In the genomic region with DNA sequence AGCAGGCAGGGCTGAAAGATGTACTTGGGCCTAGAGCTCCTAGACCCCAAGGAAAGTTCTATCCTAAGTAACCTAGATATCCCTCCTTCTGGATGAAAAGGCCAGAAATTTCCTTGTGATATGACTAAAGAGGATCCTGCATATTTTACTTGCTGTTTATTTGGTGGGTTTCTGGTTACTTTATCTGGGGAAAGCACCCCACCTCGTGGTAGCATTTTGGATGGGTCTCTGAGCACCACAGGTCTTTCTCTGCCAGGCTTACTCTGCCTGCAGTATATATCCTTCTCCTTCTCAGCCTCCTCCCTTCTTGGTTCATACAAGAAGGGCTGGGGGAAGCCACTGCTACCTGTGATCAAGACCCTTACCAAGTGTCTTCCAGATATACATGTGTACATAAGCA, we compare ENCODE assay signal across 30 mouse cellular contexts. TPM values are rescaled to one million over a fixed set of nuclear protein-coding genes. Genes with fewer than 3 reads are reported as not detected.
DNase-seq lines count a peak whose midpoint lies in the region; ATAC-seq and TF ChIP-seq lines count a peak whose summit lies in the region.
"Had no signal": no experiment of that assay in that cellular context is flagged by ENCODE, and none has a peak within 500 bp of the region (broad histone marks: within the 10 kb centered on the region; RNA-seq: fewer than 3 reads in every experiment).

No protein-coding gene starts in this region.

- no peak overlapping the region for H3K27ac ChIP-seq in midbrain, postnatal 0 days (ENCODE audit: low read depth, low read length)
- H3K27ac ChIP-seq in midbrain, embryonic 15.5 days: no peak overlapping the region
- no peak overlapping the region for H3K27ac ChIP-seq in CH12.LX (ENCODE audit: insufficient read depth, low read depth)

- peak; percentile 60 for TF ChIP-seq CTCF in midbrain, postnatal 0 days (IDR thresholded peaks at IDR 0.05)
- peak in 1 of 2 experiments; percentile 50; a peak in 2 of 4 replicates for TF ChIP-seq CTCF in CH12.LX (conservative IDR thresholded peaks at IDR 0.05 in 1 of 2, IDR thresholded peaks at IDR 0.05 in 1 of 2; ENCODE audit: low read depth in 2 of 2, low read length in 2 of 2)
- TF ChIP-seq CTCF in brain, embryonic 14.5 days (IDR thresholded peaks at IDR 0.05; ENCODE audit: borderline replicate concordance, extremely low read depth, insufficient read depth, insufficient read length): no peak

- H3K4me2 ChIP-seq in midbrain, postnatal 0 days (ENCODE audit: low read depth, low read length, poor library complexity, severe bottlenecking): no peak overlapping the region
- H3K4me2 ChIP-seq in midbrain, embryonic 15.5 days: no peak overlapping the region
- no peak overlapping the region for H3K4me2 ChIP-seq in CH12.LX (ENCODE audit: insufficient read depth, low read depth, poor library complexity, severe bottlenecking)
- H3K4me2 ChIP-seq: heart, embryonic 11.5 days had no signal

- peaks cover 6% of the 10 kb centered on the region; the same call in 1 of the 2 replicates for H3K9me3 ChIP-seq in midbrain, postnatal 0 days (ENCODE audit: low read length)
- H3K9me3 ChIP-seq in midbrain, embryonic 15.5 days: no peaks in the 10 kb centered on the region
- no peaks in the 10 kb centered on the region for H3K9me3 ChIP-seq in CH12.LX (replicated peaks; ENCODE audit: low read length)

- no peak for TF ChIP-seq EP300 in CH12.LX (IDR thresholded peaks at IDR 0.05; ENCODE audit: low read length)

- H3K79me2 ChIP-seq in CH12.LX (replicated peaks; ENCODE audit: control insufficient read depth, extremely low read depth, insufficient read depth, poor library complexity, severe bottlenecking): no peaks in the 10 kb centered on the region

- ATAC-seq in midbrain, postnatal 0 days (ENCODE audit: low FRiP score): 0 out of 2 replicates have a peak, but pooled peaks have one; percentile 34
- ATAC-seq in midbrain, embryonic 15.5 days (replicated peaks): no peak
- ATAC-seq in erythroid progenitor cell, adult 5-6 weeks (replicated peaks; ENCODE audit: low FRiP score, poor library complexity, severe bottlenecking): no peak

- no peaks in the 10 kb centered on the region for H3K4me1 ChIP-seq in midbrain, postnatal 0 days (ENCODE audit: insufficient read depth, low read length)
- no peaks in the 10 kb centered on the region for H3K4me1 ChIP-seq in midbrain, embryonic 15.5 days
- no peaks in the 10 kb centered on the region for H3K4me1 ChIP-seq in CH12.LX (ENCODE audit: control insufficient read depth in 1 of 2, insufficient read depth in 2 of 2)

- H3K9ac ChIP-seq in midbrain, postnatal 0 days (replicated peaks; ENCODE audit: low read length, poor library complexity, severe bottlenecking): no peak overlapping the region
- no peak overlapping the region for H3K9ac ChIP-seq in midbrain, embryonic 15.5 days
- no peak overlapping the region for H3K9ac ChIP-seq in CH12.LX (ENCODE audit: insufficient read depth, low read depth)

- dilution Hi-C loops in CH12.LX (cut with MboI; ENCODE audit: extremely low pct_ligation_motif_present, extremely low pct_unique_long_range_greater_than_20kb, low sequenced_read_pairs): no loop called here

- peak; percentile 51 for TF ChIP-seq RAD21 in CH12.LX (IDR thresholded peaks at IDR 0.05; ENCODE audit: low read depth, low read length)

- no peaks in the 10 kb centered on the region for H3K36me3 ChIP-seq in midbrain, postnatal 0 days (ENCODE audit: insufficient read depth, low read length)
- no peaks in the 10 kb centered on the region for H3K36me3 ChIP-seq in midbrain, embryonic 15.5 days (replicated peaks)
- H3K36me3 ChIP-seq in CH12.LX (replicated peaks in 1 of 2; ENCODE audit: control insufficient read depth in 1 of 2, insufficient read depth in 1 of 2, low read length in 1 of 2): no peaks in the 10 kb centered on the region

- DNase-seq in layer of hippocampus, adult 11-12 months (ENCODE audit: low spot score): peak; percentile 4
- DNase-seq in layer of hippocampus, adult 9-11 months: no peak
- DNase-seq in midbrain, postnatal 0 days (ENCODE audit: low spot score): peak; percentile 28
- peak; percentile 4 for DNase-seq in CH12.LX (ENCODE audit: extremely low read depth)
- DNase-seq in brain, embryonic 14.5 days (ENCODE audit: low read depth): peak; percentile 17
- no peak for DNase-seq in embryo, embryonic 10 days (ENCODE audit: low spot score)
- DNase-seq: adrenal gland, adult 2 months; cerebellum, postnatal 10 days; embryo, embryonic 11 days; heart, postnatal 10 days; kidney, adult 8-10 months; kidney, postnatal 36 days; left cerebral cortex, postnatal 4 days; liver; lung, adult 2 months; lung, postnatal 36 days had no signal

- 45% methylated on average over 1 of the region's 1 CpGs for whole genome bisulfite sequencing in midbrain, postnatal 0 days
- 40% methylated on average over 1 of the region's 1 CpGs for WGBS in midbrain, embryonic 15.5 days

- H3K4me3 ChIP-seq in midbrain, postnatal 0 days (ENCODE audit: low read depth, low read length): no peak overlapping the region
- no peak overlapping the region for H3K4me3 ChIP-seq in midbrain, embryonic 15.5 days
- no peak overlapping the region for H3K4me3 ChIP-seq in CH12.LX (replicated peaks in 1 of 3; ENCODE audit: low read depth in 2 of 3, low read length in 2 of 3, poor library complexity in 1 of 3)

- H3K27me3 ChIP-seq in midbrain, postnatal 0 days (ENCODE audit: insufficient read depth, low read length): no peaks in the 10 kb centered on the region
- H3K27me3 ChIP-seq in midbrain, embryonic 15.5 days (replicated peaks): no peaks in the 10 kb centered on the region
- H3K27me3 ChIP-seq in CH12.LX (replicated peaks): no peaks in the 10 kb centered on the region

- no peak for TF ChIP-seq POLR2A in CH12.LX (IDR thresholded peaks at IDR 0.05; ENCODE audit: low read depth, low read length)
- TF ChIP-seq POLR2A in brain, embryonic 14.5 days (IDR thresholded peaks at IDR 0.05; ENCODE audit: borderline replicate concordance, extremely low read depth, insufficient read depth, insufficient read length, poor library complexity, severe bottlenecking): no peak

- in situ Hi-C loops in CH12.LX (cut with MboI; ENCODE audit: low pct_ligation_motif_present, low pct_unique_long_range_greater_than_20kb, low sequenced_read_pairs): loop anchor here (25.0 kb wide), 2 partner anchors 100 to 175 kb away; a partner anchor contains a TSS

TF ChIP-seq in CH12.LX, 34 proteins besides CTCF, POLR2A, EP300 and RAD21:
- TF ChIP-seq CHD1 (IDR thresholded peaks at IDR 0.05; ENCODE audit: low read depth, low read length): no peak
- peak; percentile 37; the same call in 1 of the 2 replicates for TF ChIP-seq SMC3 (IDR thresholded peaks at IDR 0.05; ENCODE audit: low read depth, low read length)
TF ChIP-seq in CH12.LX: peak in this region for 1.

RNA-seq across cellular contexts. Expression of a gene that starts 1.9 kb away (rescaled TPM):
- total RNA-seq in midbrain, postnatal 0 days (2014; rRNA removed): 5.3 and 5.5 TPM in 2 replicates
- 1.5 and 2.1 TPM in 2 replicates for polyA plus RNA-seq in midbrain, postnatal 0 days (2015; fragmentation: Nextera tagmentation; extraction: Ambion mirVana)
- polyA plus RNA-seq in midbrain, embryonic 15.5 days (2015; fragmentation: Nextera tagmentation; extraction: Ambion mirVana): 1.3 and 1.6 TPM in 2 replicates
- 0.04 TPM in 2 replicates for total RNA-seq in CH12.LX (2012; rRNA removed)
- not detected in 2 replicates for total RNA-seq in CH12.LX (2014; rRNA removed)
- not detected in 2 replicates for polyA plus RNA-seq in CH12.LX (2012; ENCODE audit: insufficient read length, low read depth)
- polyA plus RNA-seq in brain, embryonic 14.5 days (2012; rRNA removed): 1.2 and 1.3 TPM in 2 replicates
- not detected in 2 replicates for total RNA-seq in erythroid progenitor cell, adult 5-6 weeks (2015; ENCODE audit: low replicate concordance)
- not detected in 2 replicates for total RNA-seq in erythroid progenitor cell, adult 5-6 weeks (2017; ENCODE audit: low replicate concordance)
- total RNA-seq: granulocyte monocyte progenitor cell, adult 5-6 weeks; heart, postnatal 10 days; monocyte, adult 5-6 weeks had no signal
- polyA plus RNA-seq: neural tube, embryonic 11.5 days had no signal

RNA-seq across cellular contexts. Expression of a gene that starts 14.2 kb away (rescaled TPM):
- not detected in 2 replicates for total RNA-seq in midbrain, postnatal 0 days (2014; rRNA removed)
- 0.07 and 0.09 TPM in 2 replicates for polyA plus RNA-seq in midbrain, postnatal 0 days (2015; fragmentation: Nextera tagmentation; extraction: Ambion mirVana)
- not detected in 2 replicates for polyA plus RNA-seq in midbrain, embryonic 15.5 days (2015; fragmentation: Nextera tagmentation; extraction: Ambion mirVana)
- not detected in 2 replicates for total RNA-seq in CH12.LX (2012; rRNA removed)
- not detected in 2 replicates for total RNA-seq in CH12.LX (2014; rRNA removed)
- polyA plus RNA-seq in CH12.LX (2012; ENCODE audit: insufficient read length, low read depth): not detected in 2 replicates
- 0.13 and 0.27 TPM in 2 replicates for polyA plus RNA-seq in brain, embryonic 14.5 days (2012; rRNA removed)
- not detected in 2 replicates for total RNA-seq in erythroid progenitor cell, adult 5-6 weeks (2015; ENCODE audit: low replicate concordance)
- not detected in 2 replicates for total RNA-seq in erythroid progenitor cell, adult 5-6 weeks (2017; ENCODE audit: low replicate concordance)
- total RNA-seq: adrenal gland, adult 2 months; granulocyte monocyte progenitor cell, adult 5-6 weeks; heart, postnatal 10 days; layer of hippocampus, postnatal 14 days; megakaryocyte-erythroid progenitor cell, adult 5-6 weeks; monocyte, adult 5-6 weeks had no signal
- polyA plus RNA-seq: embryonic facial prominence, embryonic 14.5 days; forebrain, embryonic 11.5 days; heart, embryonic 11.5 days; hindbrain, embryonic 11.5 days; intestine, embryonic 14.5 days; neural tube, embryonic 11.5 days; small intestine, adult 2 months had no signal

RNA-seq across cellular contexts. Expression of a gene that starts 22.4 kb away (rescaled TPM):
- 1.3 TPM in 1 of 2 replicates, not detected in the other for total RNA-seq in midbrain, postnatal 0 days (2014; rRNA removed)
- not detected in 2 replicates for polyA plus RNA-seq in midbrain, postnatal 0 days (2015; fragmentation: Nextera tagmentation; extraction: Ambion mirVana)
- polyA plus RNA-seq in midbrain, embryonic 15.5 days (2015; fragmentation: Nextera tagmentation; extraction: Ambion mirVana): not detected in 2 replicates
- not detected in 2 replicates for total RNA-seq in CH12.LX (2012; rRNA removed)
- not detected in 2 replicates for total RNA-seq in CH12.LX (2014; rRNA removed)
- polyA plus RNA-seq in CH12.LX (2012; ENCODE audit: insufficient read length, low read depth): not detected in 2 replicates
- polyA plus RNA-seq in brain, embryonic 14.5 days (2012; rRNA removed): 0.11 and 0.18 TPM in 2 replicates
- not detected in 2 replicates for total RNA-seq in erythroid progenitor cell, adult 5-6 weeks (2015; ENCODE audit: low replicate concordance)
- not detected in 2 replicates for total RNA-seq in erythroid progenitor cell, adult 5-6 weeks (2017; ENCODE audit: low replicate concordance)
- total RNA-seq: adrenal gland, adult 2 months; granulocyte monocyte progenitor cell, adult 5-6 weeks; heart, postnatal 10 days; layer of hippocampus, postnatal 14 days; left cerebral cortex, postnatal 4 days; megakaryocyte-erythroid progenitor cell, adult 5-6 weeks; monocyte, adult 5-6 weeks had no signal
- polyA plus RNA-seq: forebrain, embryonic 11.5 days; heart, embryonic 11.5 days; hindbrain, embryonic 11.5 days; intestine, embryonic 14.5 days; neural tube, embryonic 11.5 days; testis, adult 2 months had no signal

RNA-seq across cellular contexts. Expression of a gene that starts 46.1 kb away (rescaled TPM):
- total RNA-seq in midbrain, postnatal 0 days (2014; rRNA removed): 30.7 and 34.7 TPM in 2 replicates
- 61.7 and 63.6 TPM in 2 replicates for polyA plus RNA-seq in midbrain, postnatal 0 days (2015; fragmentation: Nextera tagmentation; extraction: Ambion mirVana)
- 75.5 and 76.1 TPM in 2 replicates for polyA plus RNA-seq in midbrain, embryonic 15.5 days (2015; fragmentation: Nextera tagmentation; extraction: Ambion mirVana)
- 32.9 and 41.3 TPM in 2 replicates for total RNA-seq in CH12.LX (2012; rRNA removed)
- 34.9 and 36.8 TPM in 2 replicates for total RNA-seq in CH12.LX (2014; rRNA removed)
- polyA plus RNA-seq in CH12.LX (2012; ENCODE audit: insufficient read length, low read depth): 34.2 and 41.0 TPM in 2 replicates
- 45.6 and 50.0 TPM in 2 replicates for polyA plus RNA-seq in brain, embryonic 14.5 days (2012; rRNA removed)
- total RNA-seq in erythroid progenitor cell, adult 5-6 weeks (2015; ENCODE audit: low replicate concordance): 9.2 and 13.0 TPM in 2 replicates
- 8.0 and 14.1 TPM in 2 replicates for total RNA-seq in erythroid progenitor cell, adult 5-6 weeks (2017; ENCODE audit: low replicate concordance)

Comparison
In these comparisons a context has a peak if more than half of its experiments do, and no peak if none do; other contexts are left out.
1. DNase-seq: peak in layer of hippocampus, adult 11-12 months (single experiment), midbrain, postnatal 0 days (single experiment), CH12.LX (single experiment) and brain, embryonic 14.5 days (single experiment); none in layer of hippocampus, adult 9-11 months (single experiment) and embryo, embryonic 10 days (single experiment).